Mouse (Mus musculus) embryonic fibroblast, embryonic 13.5 days (primary cell): ENCODE results near the gene Glipr2. TPM values are rescaled to one million over a fixed set of nuclear protein-coding genes. Genes with fewer than 3 reads are reported as not detected.

Experiments
- H3K27ac ChIP-seq: 2 replicates; pipeline ENCODE4 v1.5.1; 2012; ENCODE audit warnings: low read length, control low read depth, inconsistent platforms; ENCODE audit not compliant: insufficient read depth
- H3K4me1 ChIP-seq: 2 replicates; pipeline ENCODE4 v1.6.1; 2011; ENCODE audit warnings: low read length; ENCODE audit not compliant: control insufficient read depth, insufficient read depth
- H3K4me3 ChIP-seq: 2 replicates; pipeline ENCODE4 v1.5.1; 2011; ENCODE audit warnings: mild to moderate bottlenecking, control low read depth, low read length; ENCODE audit not compliant: insufficient read depth
- CTCF ChIP-seq: IDR thresholded peaks from 2 replicates; pipeline ENCODE4 v1.5.1; 2011; ENCODE audit warnings: mild to moderate bottlenecking, control low read depth, low read length, moderate library complexity, borderline replicate concordance; ENCODE audit not compliant: insufficient read depth
- POLR2A ChIP-seq: IDR thresholded peaks from 2 replicates; pipeline ENCODE4 v1.6.1; 2011; ENCODE audit warnings: low read depth, mild to moderate bottlenecking, control low read depth, low read length, moderate library complexity
- polyA plus RNA-seq: library from polyadenylated mRNA; stranded (reverse); fragments of >200 nt; gene quantifications from 2 replicates; pipeline ENCODE4 v1.2.4, GENCODE M21; 2011; ENCODE audit warnings: low read depth; ENCODE audit not compliant: missing spikeins, insufficient read length

The Glipr2 gene
- polyA plus RNA-seq, 1 experiment = 177 TPM

GRCm38 (mm10) chr4:44022323-44022722 is 65.1 kb downstream of the Glipr2 start:
- H3K4me1 ChIP-seq = no peaks in the 10 kb centered on the region

GRCm38 (mm10) chr4:44022766-44023165 is 65.6 kb downstream of the Glipr2 start:
- TF ChIP-seq POLR2A (no peak), CTCF (no peak)
- Histone ChIP-seq H3K4me3 (no peak overlapping the region), H3K27ac (no peak overlapping the region), H3K4me1 (no peaks in the 10 kb centered on the region)

More at GRCm38 (mm10) chr4:44022323-44022722, 65.1 kb downstream of the Glipr2 start:
- TF ChIP-seq CTCF (no peak), POLR2A (no peak)
- Histone ChIP-seq H3K27ac (no peak overlapping the region), H3K4me3 (no peak overlapping the region)

- H3K4me1 ChIP-seq = no peaks in the 10 kb centered on the region
- no peak overlapping the region for H3K4me3 ChIP-seq
- no peak overlapping the region for H3K27ac ChIP-seq
- TF ChIP-seq POLR2A = no peak
- TF ChIP-seq CTCF = no peak
These were observed 66.5 kb downstream of the Glipr2 start for GRCm38 (mm10) chr4:44023681-44024080.

GRCm38 (mm10) chr4:44024241-44024640 is 67.0 kb downstream of the Glipr2 start:
- TF ChIP-seq POLR2A (no peak), CTCF (no peak)
- no peak overlapping the region for H3K27ac ChIP-seq
- H3K4me3 ChIP-seq = no peak overlapping the region
- H3K4me1 ChIP-seq = no peaks in the 10 kb centered on the region

GRCm38 (mm10) chr4:44025570-44025969 is 68.4 kb downstream of the Glipr2 start:
- H3K27ac ChIP-seq = no peak overlapping the region
- H3K4me3 ChIP-seq = no peak overlapping the region
- H3K4me1 ChIP-seq = no peaks in the 10 kb centered on the region
- TF ChIP-seq CTCF = no peak
- TF ChIP-seq POLR2A = no peak

Other genes with a start within 250 kb of the Glipr2 start
- not detected in 2 replicates for gene Olfr71, start 247.1 kb upstream of the Glipr2 start, polyA plus RNA-seq
- gene Hrct1, start 230.2 kb upstream of the Glipr2 start, polyA plus RNA-seq = 0.33 and 0.35 TPM in 2 replicates
- gene Spaar, start 227.4 kb upstream of the Glipr2 start, polyA plus RNA-seq = not detected in 2 replicates
- gene Olfr159, start 186.4 kb upstream of the Glipr2 start, polyA plus RNA-seq = not detected in 2 replicates
- gene Olfr156, start 133.5 kb upstream of the Glipr2 start, polyA plus RNA-seq = not detected in 2 replicates
- gene Olfr157, start 117.2 kb upstream of the Glipr2 start, polyA plus RNA-seq = not detected in 2 replicates
- gene Olfr155, start 105.8 kb upstream of the Glipr2 start, polyA plus RNA-seq = not detected in 2 replicates
- 18.5 and 25.1 TPM in 2 replicates for gene Reck, start 81.9 kb upstream of the Glipr2 start, polyA plus RNA-seq
- gene Ccin, start 26.1 kb downstream of the Glipr2 start, polyA plus RNA-seq = 0.25 and 0.26 TPM in 2 replicates
- 248 and 249 TPM in 2 replicates for gene Clta, start 47.1 kb downstream of the Glipr2 start, polyA plus RNA-seq
- gene Gne, start 126.8 kb downstream of the Glipr2 start, polyA plus RNA-seq = 27.8 and 40.1 TPM in 2 replicates